Mouse (Mus musculus): Measurements from ENCODE around the gene Cog1. TPM values are rescaled to one million over a fixed set of nuclear protein-coding genes. Genes with fewer than 3 reads are reported as not detected.

The Cog1 gene
- polyA plus RNA-seq (2012; rRNA removed), result 26.3 and 34.5 TPM in 2 replicates

DNA sequence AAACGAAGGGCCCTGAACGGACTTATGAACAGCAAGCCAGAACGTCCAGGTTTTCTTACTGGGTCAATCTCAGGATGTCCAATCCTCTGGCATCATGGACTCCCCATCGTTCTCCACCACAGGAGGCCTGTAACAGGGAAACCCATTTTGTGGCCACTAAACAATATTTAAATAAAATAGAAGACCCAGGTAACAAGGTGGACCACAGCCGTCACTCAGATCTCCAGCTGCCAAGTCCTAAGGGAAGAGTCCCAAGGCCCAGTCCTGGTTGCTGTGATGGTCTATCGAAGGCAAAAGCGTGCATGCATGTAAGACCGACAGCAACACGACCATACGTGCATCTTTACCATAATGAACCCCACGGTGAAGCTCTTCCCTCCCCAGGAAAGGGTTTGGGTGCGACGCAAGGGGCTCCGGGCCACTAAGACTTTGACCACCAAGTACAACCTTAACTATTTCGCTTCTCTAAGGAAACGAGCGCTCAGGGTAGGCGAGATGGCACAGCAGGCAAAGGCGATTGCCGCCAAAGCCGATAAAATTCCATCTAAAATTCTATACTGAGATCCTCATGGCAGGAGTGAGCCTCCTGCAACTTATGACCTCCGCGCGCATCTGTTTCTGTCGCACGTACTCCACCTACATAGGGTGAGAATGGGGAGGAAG lies at the start of gene Cog1:
Gene Cog1, plus strand, starts transcription at position 480 of the 663 bp plus-strand sequence.

DNA sequence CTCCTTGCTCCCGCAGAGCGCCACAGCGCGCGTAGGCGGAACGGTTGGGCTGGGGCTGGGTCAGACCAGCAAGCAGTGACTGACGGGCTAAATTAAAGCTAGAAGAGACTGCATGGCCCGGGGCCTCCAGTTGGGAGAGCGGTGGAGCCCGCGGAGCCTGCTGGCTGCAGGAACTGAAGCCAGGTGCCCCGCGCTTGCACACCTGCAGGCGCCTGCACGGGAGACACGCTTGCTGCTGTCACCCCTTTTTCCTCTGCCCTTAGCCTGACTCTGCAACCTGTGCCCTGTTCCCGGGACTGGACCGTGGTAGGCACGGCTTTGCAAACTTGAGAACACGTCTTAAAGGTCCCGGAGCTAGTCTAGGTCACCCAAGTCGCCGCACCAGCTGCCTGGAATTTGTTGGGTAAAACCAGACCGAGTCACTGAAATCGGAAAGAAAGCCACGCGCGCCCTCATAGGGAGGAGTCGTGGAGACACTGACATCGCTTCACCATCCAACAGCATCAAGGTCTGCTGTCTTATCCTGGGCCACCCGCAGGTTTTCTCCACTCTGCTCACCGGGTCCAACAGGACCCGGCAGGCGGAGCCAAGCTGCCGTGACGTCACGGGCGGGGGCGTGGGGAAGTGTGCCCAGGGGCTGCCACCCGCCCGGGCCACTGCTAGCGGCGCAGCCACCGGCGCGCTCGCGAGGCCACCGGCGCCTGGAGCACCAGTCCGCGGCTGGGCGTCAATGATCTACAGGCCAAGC lies 30.1 kb upstream of the Cog1 start, which contains the start of gene Sstr2:
Gene Sstr2, plus strand, starts transcription at position 671 of the 748 bp plus-strand sequence.

DNA sequence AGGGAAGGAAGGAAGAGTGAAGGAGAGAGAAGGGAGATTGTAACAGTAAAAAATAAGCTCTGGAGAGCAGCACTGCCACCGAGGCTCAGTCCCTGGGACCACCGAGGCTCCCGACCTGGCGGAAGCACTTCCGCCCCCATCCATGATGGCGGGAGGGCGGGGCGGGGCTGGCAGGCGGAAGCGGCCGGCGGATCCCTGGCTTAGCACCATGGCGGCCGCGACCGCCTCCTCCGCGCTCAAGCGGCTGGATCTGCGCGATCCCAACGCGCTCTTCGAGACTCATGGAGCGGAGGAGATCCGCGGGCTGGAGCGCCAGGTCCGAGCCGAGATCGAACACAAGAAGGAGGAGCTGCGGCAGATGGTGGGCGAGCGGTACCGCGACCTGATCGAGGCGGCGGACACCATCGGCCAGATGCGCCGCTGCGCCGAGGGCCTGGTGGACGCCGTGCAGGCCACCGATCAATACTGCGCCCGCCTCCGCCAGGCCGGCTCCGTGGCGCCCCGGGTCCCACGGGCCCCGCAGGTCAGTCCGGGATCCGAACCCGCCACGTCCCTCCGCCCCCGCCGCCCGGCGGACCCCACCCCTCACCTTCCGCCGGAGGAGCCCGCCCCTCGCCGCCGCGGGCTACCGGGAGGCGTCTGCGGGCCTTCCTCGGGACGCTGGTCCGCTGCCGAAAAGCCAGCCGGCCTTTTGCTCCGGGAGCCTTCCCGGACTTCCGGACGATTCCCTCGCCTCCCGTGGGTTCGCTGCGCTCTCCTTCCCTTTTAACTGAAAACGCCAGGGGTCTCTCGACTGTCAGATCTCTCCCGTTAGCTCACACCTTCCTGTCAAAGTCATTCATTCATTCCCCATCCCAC lies 613 bp downstream of the Cog1 start, which contains the start of gene Slc39a11:
Gene Slc39a11, minus strand, starts transcription at position 727 of the 858 bp plus-strand sequence.

DNA sequence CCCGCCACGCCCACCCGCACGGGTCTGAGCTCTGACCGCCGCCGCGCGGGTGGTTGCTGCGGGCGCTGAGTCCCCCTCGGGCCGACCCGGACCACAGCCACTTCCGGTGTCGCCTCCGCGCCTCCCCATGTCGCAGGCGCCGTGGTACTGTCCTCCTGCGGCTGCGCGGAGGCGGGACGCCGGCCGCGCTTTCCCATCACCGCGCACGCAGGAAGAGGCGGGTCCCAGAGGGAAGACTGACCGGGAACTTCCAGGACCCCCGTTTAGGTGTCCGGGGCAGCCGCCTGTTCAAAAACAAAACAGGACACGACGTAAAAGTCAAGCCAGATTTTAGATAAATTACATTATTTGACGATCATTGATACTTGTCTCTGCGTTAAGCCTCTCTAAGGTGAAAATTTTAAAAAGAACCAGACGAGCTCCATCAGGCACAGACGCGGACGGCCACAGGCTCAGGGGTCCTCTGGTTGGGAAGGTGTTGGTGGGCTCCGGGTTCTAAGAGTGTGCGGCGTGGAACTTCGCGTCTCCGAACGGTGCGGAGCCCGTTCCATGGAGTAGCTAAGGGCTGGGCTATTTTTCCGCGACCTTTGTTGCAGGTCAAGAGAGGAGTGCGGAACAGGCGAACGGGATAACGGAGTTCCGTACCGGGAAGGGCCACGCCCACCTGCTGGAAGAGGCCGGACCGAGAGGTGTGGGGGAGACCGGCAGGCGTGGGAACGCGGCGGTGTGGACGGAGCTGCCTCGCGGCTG lies 35.2 kb downstream of the Cog1 start, which contains the start of the genes Fam104a and D11Wsu47e:
Gene Fam104a, minus strand, starts transcription at position 199 of the 750 bp plus-strand sequence.
Gene D11Wsu47e, plus strand, starts transcription at position 456 of the 750 bp plus-strand sequence.

DNA sequence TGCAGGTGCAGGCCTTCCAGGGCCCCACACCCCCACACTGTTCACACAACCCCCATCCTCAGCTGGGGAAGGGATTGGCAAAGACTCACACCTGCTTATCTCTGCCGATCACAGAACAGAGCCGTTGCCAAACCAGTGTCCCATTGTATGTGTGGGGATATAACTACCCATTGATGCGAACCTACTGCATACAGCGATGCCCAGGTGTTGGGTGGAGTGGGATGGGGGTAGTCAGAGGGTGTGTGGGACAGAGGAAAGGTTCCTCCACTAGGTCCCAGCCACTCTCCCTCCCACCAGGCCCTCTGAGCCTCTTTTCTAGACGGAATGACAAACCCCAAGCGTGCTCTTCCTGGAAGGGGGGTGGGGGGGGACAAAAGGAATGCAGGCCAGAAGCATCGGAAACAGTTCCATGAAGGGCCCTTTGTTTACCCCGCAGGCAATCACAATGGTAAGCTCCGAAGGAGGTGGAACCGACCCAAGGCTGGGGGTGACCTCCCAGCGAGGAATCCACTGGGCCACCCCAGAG lies 60.8 kb downstream of the Cog1 start, which contains the start of gene Cpsf4l:
Gene Cpsf4l, minus strand, starts transcription at position 287 of the 526 bp plus-strand sequence.

Other genes with a start within 250 kb of the Cog1 start
- gene Sstr2, start 29.8 kb upstream of the Cog1 start, polyA plus RNA-seq (2012; rRNA removed), result 7.3 and 8.9 TPM in 2 replicates
- 10.4 and 12.2 TPM in 2 replicates for gene Slc39a11, start 910 bp downstream of the Cog1 start, polyA plus RNA-seq (2012; rRNA removed)
- gene Fam104a, start 35.0 kb downstream of the Cog1 start, polyA plus RNA-seq (2012; rRNA removed), result 25.4 and 32.0 TPM in 2 replicates
- 29.6 and 34.9 TPM in 2 replicates for gene D11Wsu47e, start 35.2 kb downstream of the Cog1 start, polyA plus RNA-seq (2012; rRNA removed)
- 0.13 and 0.20 TPM in 2 replicates for gene Cpsf4l, start 60.8 kb downstream of the Cog1 start, polyA plus RNA-seq (2012; rRNA removed)
- 51.8 and 59.7 TPM in 2 replicates for gene Cdc42ep4, start 102.7 kb downstream of the Cog1 start, polyA plus RNA-seq (2012; rRNA removed)

All from central nervous system, embryonic 11.5 days (tissue).